Mouse (Mus musculus): ENCODE measurements around the gene Mettl1. TPM values are rescaled to one million over a fixed set of nuclear protein-coding genes. Genes with fewer than 3 reads are reported as not detected.
A peak's percentile ranks its signal among the peaks of the same experiment; 100 is the strongest.

The Mettl1 gene
- polyA plus RNA-seq, 1 experiment: 14.6 TPM

GRCm38 (mm10) chr10:127003334-127003733 lies 37.9 kb upstream of the Mettl1 start:
- no peak overlapping the region for H3K27ac ChIP-seq (ENCODE audit: control insufficient read depth, insufficient read depth, low read depth, low read length, poor library complexity)
- no peaks in the 10 kb centered on the region for H3K4me1 ChIP-seq (ENCODE audit: control insufficient read depth, insufficient read depth, low read length)
- 83% methylated on average over 8 of the region's 8 CpGs for WGBS
- no peak overlapping the region for H3K4me3 ChIP-seq (replicated peaks; ENCODE audit: control insufficient read depth, low read depth, low read length)
- TF ChIP-seq POLR2A (IDR thresholded peaks at IDR 0.05; ENCODE audit: borderline replicate concordance, control insufficient read depth, low read depth, low read length) (no peak), CTCF (IDR thresholded peaks at IDR 0.05; ENCODE audit: control insufficient read depth, insufficient read depth, low read length) (no peak)

GRCm38 (mm10) chr10:127003806-127004205 lies 37.4 kb upstream of the Mettl1 start:
- WGBS: 77% methylated on average over 7 of the region's 7 CpGs
- TF ChIP-seq POLR2A (IDR thresholded peaks at IDR 0.05; ENCODE audit: borderline replicate concordance, control insufficient read depth, low read depth, low read length) (no peak), CTCF (IDR thresholded peaks at IDR 0.05; ENCODE audit: control insufficient read depth, insufficient read depth, low read length) (no peak)
- no peak overlapping the region for H3K4me3 ChIP-seq (replicated peaks; ENCODE audit: control insufficient read depth, low read depth, low read length)
- H3K27ac ChIP-seq (ENCODE audit: control insufficient read depth, insufficient read depth, low read depth, low read length, poor library complexity): no peak overlapping the region
- H3K4me1 ChIP-seq (ENCODE audit: control insufficient read depth, insufficient read depth, low read length): no peaks in the 10 kb centered on the region

GRCm38 (mm10) chr10:127016488-127016887 lies 24.7 kb upstream of the Mettl1 start:
- H3K27ac ChIP-seq (ENCODE audit: control insufficient read depth, insufficient read depth, low read depth, low read length, poor library complexity): no peak overlapping the region
- H3K4me3 ChIP-seq (replicated peaks; ENCODE audit: control insufficient read depth, low read depth, low read length): no peak overlapping the region
- no peaks in the 10 kb centered on the region for H3K4me1 ChIP-seq (ENCODE audit: control insufficient read depth, insufficient read depth, low read length)
- TF ChIP-seq CTCF (IDR thresholded peaks at IDR 0.05; ENCODE audit: control insufficient read depth, insufficient read depth, low read length): no peak
- no peak for TF ChIP-seq POLR2A (IDR thresholded peaks at IDR 0.05; ENCODE audit: borderline replicate concordance, control insufficient read depth, low read depth, low read length)
- 58% methylated on average over 5 of the region's 5 CpGs for WGBS

GRCm38 (mm10) chr10:127017071-127017470 lies 24.1 kb upstream of the Mettl1 start:
- 41% methylated on average over 2 of the region's 2 CpGs for WGBS
- no peak for TF ChIP-seq CTCF (IDR thresholded peaks at IDR 0.05; ENCODE audit: control insufficient read depth, insufficient read depth, low read length)
- TF ChIP-seq POLR2A (IDR thresholded peaks at IDR 0.05; ENCODE audit: borderline replicate concordance, control insufficient read depth, low read depth, low read length): no peak
- Histone ChIP-seq H3K4me3 (replicated peaks; ENCODE audit: control insufficient read depth, low read depth, low read length) (no peak overlapping the region), H3K27ac (ENCODE audit: control insufficient read depth, insufficient read depth, low read depth, low read length, poor library complexity) (no peak overlapping the region), H3K4me1 (ENCODE audit: control insufficient read depth, insufficient read depth, low read length) (no peaks in the 10 kb centered on the region)

GRCm38 (mm10) chr10:127018422-127018821 lies 22.8 kb upstream of the Mettl1 start:
- Histone ChIP-seq H3K4me3 (replicated peaks; ENCODE audit: control insufficient read depth, low read depth, low read length) (no peak overlapping the region), H3K4me1 (ENCODE audit: control insufficient read depth, insufficient read depth, low read length) (no peaks in the 10 kb centered on the region), H3K27ac (ENCODE audit: control insufficient read depth, insufficient read depth, low read depth, low read length, poor library complexity) (no peak overlapping the region)
- 83% methylated on average over 16 of the region's 16 CpGs for WGBS
- no peak for TF ChIP-seq POLR2A (IDR thresholded peaks at IDR 0.05; ENCODE audit: borderline replicate concordance, control insufficient read depth, low read depth, low read length)
- TF ChIP-seq CTCF (IDR thresholded peaks at IDR 0.05; ENCODE audit: control insufficient read depth, insufficient read depth, low read length): no peak

- WGBS: 4% methylated on average over 56 of the region's 56 CpGs
- Histone ChIP-seq H3K27ac (ENCODE audit: control insufficient read depth, insufficient read depth, low read depth, low read length, poor library complexity) (peak within 1 kb of the TSS; percentile 18; the same call in 1 of the 2 replicates), H3K4me1 (ENCODE audit: control insufficient read depth, insufficient read depth, low read length) (no peaks in the 10 kb centered on the region), H3K4me3 (replicated peaks; ENCODE audit: control insufficient read depth, low read depth, low read length) (peak within 1 kb of the TSS; percentile 92)
- TF ChIP-seq POLR2A (IDR thresholded peaks at IDR 0.05; ENCODE audit: borderline replicate concordance, control insufficient read depth, low read depth, low read length): peak; percentile 81; the same call in 1 of the 2 replicates
- TF ChIP-seq CTCF (IDR thresholded peaks at IDR 0.05; ENCODE audit: control insufficient read depth, insufficient read depth, low read length): peak; percentile 97
Measured at GRCm38 (mm10) chr10:127030336-127031296, 10.6 kb upstream of the Mettl1 start, which contains the start of gene Tsfm. TSS of gene Tsfm (minus strand) at chr10:127030840.

- WGBS: 77% methylated on average over 8 of the region's 8 CpGs
- Histone ChIP-seq H3K4me3 (replicated peaks; ENCODE audit: control insufficient read depth, low read depth, low read length) (no peak overlapping the region), H3K27ac (ENCODE audit: control insufficient read depth, insufficient read depth, low read depth, low read length, poor library complexity) (no peak overlapping the region), H3K4me1 (ENCODE audit: control insufficient read depth, insufficient read depth, low read length) (no peaks in the 10 kb centered on the region)
- no peak for TF ChIP-seq CTCF (IDR thresholded peaks at IDR 0.05; ENCODE audit: control insufficient read depth, insufficient read depth, low read length)
- no peak for TF ChIP-seq POLR2A (IDR thresholded peaks at IDR 0.05; ENCODE audit: borderline replicate concordance, control insufficient read depth, low read depth, low read length)
Measured at GRCm38 (mm10) chr10:127033301-127033741, 7.9 kb upstream of the Mettl1 start.

GRCm38 (mm10) chr10:127036273-127036672 lies 4.9 kb upstream of the Mettl1 start:
- WGBS: 83% methylated on average over 12 of the region's 12 CpGs
- TF ChIP-seq POLR2A (IDR thresholded peaks at IDR 0.05; ENCODE audit: borderline replicate concordance, control insufficient read depth, low read depth, low read length) (no peak), CTCF (IDR thresholded peaks at IDR 0.05; ENCODE audit: control insufficient read depth, insufficient read depth, low read length) (no peak)
- H3K4me3 ChIP-seq (replicated peaks; ENCODE audit: control insufficient read depth, low read depth, low read length): no peak overlapping the region
- H3K27ac ChIP-seq (ENCODE audit: control insufficient read depth, insufficient read depth, low read depth, low read length, poor library complexity): no peak overlapping the region
- peaks cover 1% of the 10 kb centered on the region; the same call in 1 of the 2 replicates for H3K4me1 ChIP-seq (ENCODE audit: control insufficient read depth, insufficient read depth, low read length)
